Mouse (Mus musculus) ES-E14 (cell line): ENCODE results near the gene Inpp4b.

Experiments used
- CHD2 ChIP-seq: IDR thresholded peaks from 2 replicates; pipeline ENCODE4 v1.6.1; 2014; ENCODE audit warnings: mild to moderate bottlenecking, low read depth, low read length, inconsistent platforms
- MAFK ChIP-seq: IDR thresholded peaks from 2 replicates; pipeline ENCODE4 v1.6.1; 2014; ENCODE audit warnings: mild to moderate bottlenecking, low read depth, low read length, inconsistent platforms; ENCODE audit not compliant: insufficient read depth
- ZC3H11A ChIP-seq: IDR thresholded peaks from 2 replicates; pipeline ENCODE4 v1.6.1; 2012; ENCODE audit warnings: low read depth, mild to moderate bottlenecking, inconsistent platforms, low read length, borderline replicate concordance
- ZNF384 ChIP-seq: IDR thresholded peaks from 2 replicates; pipeline ENCODE4 v1.6.1; 2012; ENCODE audit warnings: low read depth, low read length, inconsistent platforms

GRCm38 (mm10) chr8:81601136-81601535 is 258.8 kb downstream of the Inpp4b start:
- TF ChIP-seq MAFK (no peak), CHD2 (no peak), ZNF384 (no peak), ZC3H11A (no peak)
